Mouse (Mus musculus) layer of hippocampus, adult 11-12 months (tissue): ENCODE results near the gene Pgap3.

Experiments
- DNase-seq: peaks from one replicate; pipeline ENCODE4 v3.0.0; 2022; ENCODE audit warnings: low spot score

Gene Pgap3

GRCm38 (mm10) chr11:98381651-98382050 lies 18.6 kb downstream of the Pgap3 start:
- no peak for DNase-seq

- no peak for DNase-seq
Observed at GRCm38 (mm10) chr11:98380106-98380505, 20.2 kb downstream of the Pgap3 start.

- DNase-seq = no peak
Observed at GRCm38 (mm10) chr11:98379379-98379778, 20.9 kb downstream of the Pgap3 start.

GRCm38 (mm10) chr11:98377787-98378186 lies 22.5 kb downstream of the Pgap3 start:
- no peak for DNase-seq

GRCm38 (mm10) chr11:98376756-98377155 lies 23.5 kb downstream of the Pgap3 start:
- no peak for DNase-seq

DNA sequence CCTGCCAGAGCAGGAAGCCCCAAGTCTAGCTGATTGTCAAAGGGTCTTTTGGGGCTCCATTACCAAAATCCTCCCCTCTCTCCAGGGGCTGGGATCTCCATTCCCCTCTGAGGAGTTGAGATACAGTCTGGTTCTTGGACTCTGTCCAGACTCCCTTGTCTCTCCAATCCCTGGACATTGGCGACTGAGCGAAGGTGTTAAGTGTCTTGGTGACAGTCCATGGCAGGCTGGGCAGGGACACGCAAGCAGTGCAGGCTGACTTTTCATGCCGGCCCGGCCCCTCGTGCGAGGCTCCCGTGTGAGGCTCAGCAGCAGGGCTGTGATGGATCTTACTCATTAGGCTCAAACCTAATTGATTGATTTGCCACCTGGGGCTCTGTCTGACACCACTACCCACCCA lies 26.0 kb downstream of the Pgap3 start:
- DNase-seq = no peak

DNA sequence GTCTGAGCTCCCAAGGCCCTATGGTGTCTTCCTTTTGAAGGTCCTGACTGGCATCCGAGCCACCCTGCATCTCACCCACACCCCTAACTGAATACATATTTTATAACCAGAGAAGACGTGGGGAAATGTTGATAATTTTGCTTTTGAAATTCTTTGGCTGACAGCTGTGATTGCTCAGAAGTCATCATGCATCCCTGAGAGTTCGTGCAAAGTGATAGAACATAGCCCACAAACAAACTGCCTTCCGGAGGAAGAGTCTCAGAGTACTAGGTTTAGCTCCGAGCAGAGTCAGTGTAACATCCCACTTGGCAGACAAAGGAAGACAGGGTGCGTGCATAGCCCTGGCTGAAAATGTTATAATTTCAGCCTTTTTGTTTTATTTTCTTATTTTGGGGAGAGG lies 27.0 kb downstream of the Pgap3 start:
- DNase-seq = no peak

GRCm38 (mm10) chr11:98372406-98372805 lies 27.9 kb downstream of the Pgap3 start:
- DNase-seq = peak; percentile 74

DNA sequence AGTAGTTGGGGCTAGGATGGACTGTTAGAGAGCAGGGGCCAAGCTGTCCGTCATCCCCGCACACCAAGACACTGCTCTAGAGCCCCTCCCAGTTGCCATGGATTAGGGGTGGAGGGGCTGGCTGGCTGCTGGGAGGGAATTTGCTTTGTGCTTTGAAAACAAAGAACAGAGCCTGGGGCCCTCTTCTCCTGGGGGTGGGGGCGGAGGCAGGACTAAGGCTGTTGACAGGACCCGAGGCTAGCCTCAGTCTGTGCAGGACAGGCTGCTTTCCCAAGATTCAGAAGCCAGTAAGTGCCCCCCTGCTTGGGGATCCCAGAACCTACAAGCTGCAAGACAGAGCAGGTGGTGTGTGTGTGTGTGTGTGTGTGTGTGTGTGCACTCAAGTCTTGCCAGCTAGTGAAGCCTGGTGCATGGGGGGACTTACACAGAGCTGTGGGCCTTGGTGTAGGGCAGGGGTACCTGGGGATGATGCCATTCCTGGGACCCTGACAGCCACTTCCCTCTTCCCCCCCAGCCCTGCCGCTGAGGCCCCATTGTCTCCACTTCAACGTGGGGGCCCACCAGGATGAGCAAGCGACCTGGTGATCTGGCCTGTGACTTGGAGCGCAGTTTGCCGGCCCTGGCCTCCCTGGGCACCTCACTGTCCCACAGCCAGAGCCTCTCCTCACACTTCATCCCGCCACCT lies 28.6 kb downstream of the Pgap3 start:
- DNase-seq = no peak

- no peak for DNase-seq
Observed at GRCm38 (mm10) chr11:98370588-98370987, 29.7 kb downstream of the Pgap3 start.

GRCm38 (mm10) chr11:98369337-98369736 lies 31.0 kb downstream of the Pgap3 start:
- no peak for DNase-seq

- DNase-seq = no peak
Observed at GRCm38 (mm10) chr11:98367863-98368186, 32.5 kb downstream of the Pgap3 start.

DNA sequence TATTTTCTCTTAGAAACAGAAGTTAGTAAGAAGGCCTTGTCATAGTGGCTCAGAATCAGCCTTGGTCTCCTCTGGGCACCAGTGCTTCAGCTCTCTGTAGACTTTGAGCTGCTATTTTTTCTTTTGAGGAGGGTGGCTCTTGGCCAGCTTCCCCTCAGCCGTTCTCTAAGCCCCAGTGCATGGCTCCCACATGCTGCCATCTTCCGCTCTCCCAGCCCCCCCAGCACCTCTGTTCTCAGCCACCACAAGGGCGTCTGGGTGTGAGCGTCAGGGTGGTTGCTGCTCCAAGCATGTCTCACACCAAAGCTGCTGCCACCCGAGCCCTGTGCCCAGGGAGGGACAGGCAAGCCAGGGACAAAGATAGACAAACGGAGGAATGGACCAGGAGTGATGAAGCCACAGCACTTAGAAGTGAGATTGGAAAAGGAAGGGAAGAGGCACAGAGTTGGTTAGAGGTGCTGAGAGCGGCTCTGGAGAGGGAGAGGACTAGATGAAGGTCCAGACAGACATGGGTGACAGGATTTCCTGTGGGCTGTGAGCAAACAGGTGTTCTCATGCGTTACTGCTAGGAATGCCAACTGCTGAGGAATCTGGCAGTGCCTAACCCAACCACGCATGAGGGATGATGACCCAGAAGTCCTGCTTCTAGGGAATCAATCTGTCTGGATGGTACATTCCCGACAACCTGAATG lies 33.0 kb downstream of the Pgap3 start:
- peak; percentile 60 for DNase-seq

GRCm38 (mm10) chr11:98366290-98366689 lies 34.0 kb downstream of the Pgap3 start:
- DNase-seq = no peak

DNA sequence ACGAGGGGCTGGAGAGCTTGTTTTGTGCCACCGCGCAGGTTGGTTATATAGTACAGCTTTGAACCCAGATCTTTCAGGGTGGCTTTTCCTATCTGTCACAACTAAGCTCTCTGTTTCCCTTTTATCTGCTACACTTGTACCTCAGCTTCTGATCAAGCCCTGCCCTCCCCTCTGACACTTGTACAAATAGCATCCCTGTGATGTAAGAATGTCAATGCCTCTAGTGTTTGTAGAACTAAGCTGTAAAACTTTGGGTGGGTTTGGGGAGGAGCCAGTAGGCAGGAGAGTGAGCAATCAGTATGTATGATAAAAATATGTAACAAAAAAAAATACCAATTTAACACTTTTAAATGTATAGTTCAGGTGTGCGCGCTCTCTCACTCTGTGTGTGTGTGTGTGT lies 35.9 kb downstream of the Pgap3 start:
- no peak for DNase-seq

GRCm38 (mm10) chr11:98363817-98364216 lies 36.5 kb downstream of the Pgap3 start:
- no peak for DNase-seq

- no peak for DNase-seq
Observed at GRCm38 (mm10) chr11:98360866-98361521, 39.3 kb downstream of the Pgap3 start.

- peak; percentile 85 for DNase-seq
Observed at GRCm38 (mm10) chr11:98358161-98359083, 41.9 kb downstream of the Pgap3 start, which contains the start of gene Stard3. Gene Stard3, plus strand, starts transcription at chr11:98358368.

DNA sequence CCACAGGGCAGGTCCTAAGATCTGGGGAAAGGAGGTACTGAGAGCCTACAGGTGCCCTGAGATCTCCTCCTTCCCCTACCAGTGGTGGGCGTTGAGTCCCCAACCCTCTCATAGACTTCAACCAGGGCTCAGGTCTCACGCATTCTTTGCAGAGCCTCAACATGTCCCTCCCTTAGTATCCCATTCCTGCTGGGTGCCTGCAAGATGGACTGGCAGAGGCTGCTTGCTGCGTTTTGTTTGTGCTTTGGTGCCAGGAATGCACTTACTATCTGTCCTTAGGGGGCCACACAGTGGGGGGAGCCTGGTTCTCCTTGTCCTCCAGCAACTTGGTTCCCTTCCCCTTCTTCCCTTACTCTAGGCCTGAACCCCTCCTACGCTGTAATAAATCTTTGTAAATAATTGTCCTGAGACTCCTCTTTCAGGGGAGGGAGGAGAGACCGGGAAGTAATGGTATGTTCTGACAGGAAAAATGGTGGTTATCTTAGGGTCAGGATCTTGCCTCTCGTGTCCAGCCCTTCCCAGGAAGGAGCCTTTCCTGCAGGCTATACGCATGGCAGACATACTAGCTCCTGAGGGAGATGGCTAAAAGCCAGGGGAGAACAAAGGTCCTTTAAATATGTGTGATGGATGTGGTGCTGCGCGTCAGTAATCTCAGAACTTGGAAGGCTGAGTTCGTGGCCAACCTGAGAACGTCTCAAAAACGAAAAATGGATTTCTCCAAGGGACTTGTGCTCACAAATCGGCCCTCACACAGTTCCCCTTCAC lies 42.7 kb downstream of the Pgap3 start:
- no peak for DNase-seq

DNA sequence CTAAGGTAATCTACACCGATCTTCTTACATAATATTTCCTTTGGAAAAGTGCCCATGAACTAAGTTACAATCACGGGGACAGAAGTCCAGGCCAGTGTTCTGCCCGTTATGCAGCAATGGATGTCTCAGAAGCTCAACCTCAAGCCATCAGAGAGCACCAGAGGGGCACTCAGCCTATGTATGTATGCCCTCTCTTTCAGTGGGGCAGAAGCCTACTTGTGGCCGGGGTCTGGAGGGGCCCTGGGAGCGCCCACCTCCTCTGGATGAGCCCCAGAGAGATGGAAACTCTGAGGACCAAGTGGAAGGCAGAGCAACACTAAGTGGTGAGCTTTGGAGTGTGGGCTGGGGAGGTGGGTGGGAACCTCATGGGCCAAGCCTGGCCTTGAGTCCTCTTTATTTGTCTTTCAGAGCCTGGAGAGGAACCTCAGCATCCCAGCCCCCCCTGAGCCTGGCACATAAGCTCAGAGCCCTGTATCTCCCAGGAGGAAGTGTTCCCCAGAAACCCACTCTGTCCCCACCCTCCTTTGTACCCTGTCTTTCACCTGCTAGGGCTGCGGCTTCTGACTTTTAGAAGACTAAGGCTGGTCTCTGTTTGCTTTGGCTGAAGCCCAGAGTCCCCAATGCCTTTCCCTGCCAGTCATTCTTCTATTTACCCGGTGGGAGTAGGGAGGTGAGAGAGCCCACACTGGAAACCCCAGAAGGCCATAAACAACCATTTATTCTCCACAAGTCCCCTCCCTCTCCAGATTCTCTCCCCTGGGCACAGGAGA lies 43.5 kb downstream of the Pgap3 start:
- DNase-seq = no peak
